Mouse (Mus musculus) limb, embryonic 12.5 days (tissue): ENCODE results near the gene Rac1. TPM values are rescaled to one million over a fixed set of nuclear protein-coding genes. Genes with fewer than 3 reads are reported as not detected.

ENCODE experiments used
- ATAC-seq: fragments of 200-750 bp; cut with Nextera tagmentation; 2 replicates; pipeline ENCODE4 v1.8.0; 2017; ENCODE audit warnings: low read depth, moderate TSS enrichment; ENCODE audit not compliant: insufficient number of reproducible peaks, insufficient read depth, low FRiP score, low TSS enrichment
- H3K27ac ChIP-seq: fragments of 300-500 bp; sonication (generic); 2 replicates; pipeline ENCODE4 v1.5.1; 2016; ENCODE audit warnings: mild to moderate bottlenecking, moderate library complexity
- H3K27me3 ChIP-seq: fragments of 300-500 bp; sonication (generic); 2 replicates; pipeline ENCODE4 v1.6.1; 2016; ENCODE audit warnings: mild to moderate bottlenecking, moderate library complexity
- H3K36me3 ChIP-seq: fragments of 300-500 bp; sonication (generic); 2 replicates; pipeline ENCODE4 v1.6.1; 2016; ENCODE audit warnings: mild to moderate bottlenecking, moderate library complexity
- H3K4me1 ChIP-seq: fragments of 300-500 bp; sonication (generic); replicated peaks from 2 replicates; pipeline ENCODE4 v1.6.1; 2016
- H3K4me2 ChIP-seq: fragments of 300-500 bp; sonication (generic); 2 replicates; pipeline ENCODE4 v1.6.1; 2016; ENCODE audit warnings: mild to moderate bottlenecking, moderate library complexity
- H3K4me3 ChIP-seq: fragments of 300-500 bp; sonication (generic); replicated peaks from 2 replicates; pipeline ENCODE4 v1.5.1; 2016; ENCODE audit warnings: mild to moderate bottlenecking
- H3K9ac ChIP-seq: fragments of 300-500 bp; sonication (generic); replicated peaks from 2 replicates; pipeline ENCODE4 v1.6.1; 2016; ENCODE audit warnings: mild to moderate bottlenecking, moderate library complexity
- H3K9me3 ChIP-seq: fragments of 300-500 bp; sonication (generic); 2 replicates; pipeline ENCODE4 v1.6.1; 2016; ENCODE audit warnings: mild to moderate bottlenecking, moderate library complexity
- WGBS: fragments of 180-500 bp; shearing (Covaris S2); methylation state at CpG from one replicate; pipeline ENCODE4 v1.1.7; 2016; 5-methylcytosine and 5-hydroxymethylcytosine counted together
- polyA plus RNA-seq: library from polyadenylated mRNA; unstranded; fragments of >200 nt; fragmentation: Nextera tagmentation; extraction: Ambion mirVana; gene quantifications from 2 replicates; pipeline ENCODE4 v1.2.1, GENCODE M21; 2016

The Rac1 gene
- polyA plus RNA-seq, 1 experiment from 2014 or later = 400 TPM

- no peak overlapping the region for H3K27ac ChIP-seq
- ATAC-seq = no peak
- 57% methylated on average over 7 of the region's 7 CpGs for WGBS
- no peaks in the 10 kb centered on the region for H3K9me3 ChIP-seq
- peak overlapping the region; percentile 100 for H3K9ac ChIP-seq
- H3K4me3 ChIP-seq = peak overlapping the region; percentile 99
- no peaks in the 10 kb centered on the region for H3K27me3 ChIP-seq
- H3K4me1 ChIP-seq = peaks cover 24% of the 10 kb centered on the region
- H3K4me2 ChIP-seq = peak overlapping the region; percentile 77
- peaks cover 9% of the 10 kb centered on the region; the same call in 1 of the 2 replicates for H3K36me3 ChIP-seq
These were observed 2.2 kb downstream of the Rac1 start for GRCm38 (mm10) chr5:143525454-143526225.

- Histone ChIP-seq H3K36me3 (peaks cover 13% of the 10 kb centered on the region; the same call in 1 of the 2 replicates), H3K9me3 (no peaks in the 10 kb centered on the region), H3K27me3 (no peaks in the 10 kb centered on the region), H3K9ac (no peak overlapping the region), H3K4me1 (peaks cover 32% of the 10 kb centered on the region), H3K27ac (no peak overlapping the region), H3K4me2 (no peak overlapping the region), H3K4me3 (no peak overlapping the region)
- WGBS = 91% methylated on average over 3 of the region's 3 CpGs
- ATAC-seq = no peak
These were observed 5.0 kb downstream of the Rac1 start for GRCm38 (mm10) chr5:143522882-143523281.

- H3K4me1 ChIP-seq = peaks cover 22% of the 10 kb centered on the region
- H3K4me3 ChIP-seq = no peak overlapping the region
- H3K9ac ChIP-seq = no peak overlapping the region
- H3K27me3 ChIP-seq = no peaks in the 10 kb centered on the region
- H3K27ac ChIP-seq = no peak overlapping the region
- WGBS = 83% methylated on average over 2 of the region's 2 CpGs
- peaks cover 35% of the 10 kb centered on the region for H3K36me3 ChIP-seq
- H3K9me3 ChIP-seq = no peaks in the 10 kb centered on the region
- no peak for ATAC-seq
- H3K4me2 ChIP-seq = no peak overlapping the region
These were observed 7.4 kb downstream of the Rac1 start for GRCm38 (mm10) chr5:143520415-143520814.

- H3K36me3 ChIP-seq = peaks cover 49% of the 10 kb centered on the region
- H3K4me3 ChIP-seq = no peak overlapping the region
These were observed 9.7 kb downstream of the Rac1 start for GRCm38 (mm10) chr5:143518045-143518591.

GRCm38 (mm10) chr5:143517436-143517835, 10.4 kb downstream of the Rac1 start:
- Histone ChIP-seq H3K4me2 (no peak overlapping the region), H3K4me1 (peaks cover 12% of the 10 kb centered on the region; the same call in 1 of the 2 replicates), H3K4me3 (no peak overlapping the region), H3K9me3 (no peaks in the 10 kb centered on the region), H3K9ac (no peak overlapping the region), H3K36me3 (peaks cover 55% of the 10 kb centered on the region), H3K27me3 (no peaks in the 10 kb centered on the region), H3K27ac (no peak overlapping the region)
- 78% methylated on average over 6 of the region's 6 CpGs for WGBS
- no peak for ATAC-seq

More at GRCm38 (mm10) chr5:143518045-143518591, 9.7 kb downstream of the Rac1 start:
- H3K27ac ChIP-seq = 0 out of 2 replicates have a peak overlapping the region, but pooled peaks have one; percentile 7
- no peak for ATAC-seq
- H3K9ac ChIP-seq = no peak overlapping the region
- H3K4me2 ChIP-seq = no peak overlapping the region
- no peaks in the 10 kb centered on the region for H3K27me3 ChIP-seq
- WGBS = 85% methylated on average over 6 of the region's 6 CpGs
- H3K9me3 ChIP-seq = no peaks in the 10 kb centered on the region
- H3K4me1 ChIP-seq = peaks cover 12% of the 10 kb centered on the region; the same call in 1 of the 2 replicates

GRCm38 (mm10) chr5:143517005-143517404, 10.8 kb downstream of the Rac1 start:
- H3K36me3 ChIP-seq = peaks cover 59% of the 10 kb centered on the region

GRCm38 (mm10) chr5:143514878-143515277, 13.0 kb downstream of the Rac1 start:
- Histone ChIP-seq H3K27me3 (no peaks in the 10 kb centered on the region), H3K4me1 (peaks cover 12% of the 10 kb centered on the region; the same call in 1 of the 2 replicates), H3K36me3 (peaks cover 80% of the 10 kb centered on the region), H3K4me3 (no peak overlapping the region), H3K9me3 (no peaks in the 10 kb centered on the region), H3K9ac (no peak overlapping the region), H3K27ac (no peak overlapping the region), H3K4me2 (no peak overlapping the region)
- WGBS = 91% methylated on average over 5 of the region's 5 CpGs
- ATAC-seq = no peak

More at GRCm38 (mm10) chr5:143517005-143517404, 10.8 kb downstream of the Rac1 start:
- Histone ChIP-seq H3K27me3 (no peaks in the 10 kb centered on the region), H3K4me1 (peaks cover 12% of the 10 kb centered on the region; the same call in 1 of the 2 replicates), H3K9ac (no peak overlapping the region), H3K9me3 (no peaks in the 10 kb centered on the region), H3K4me3 (no peak overlapping the region), H3K4me2 (no peak overlapping the region), H3K27ac (no peak overlapping the region)
- ATAC-seq = no peak
- 92% methylated on average over 11 of the region's 11 CpGs for WGBS

GRCm38 (mm10) chr5:143512305-143512704, 15.5 kb downstream of the Rac1 start:
- Histone ChIP-seq H3K4me3 (no peak overlapping the region), H3K27me3 (no peaks in the 10 kb centered on the region), H3K9me3 (no peaks in the 10 kb centered on the region), H3K9ac (no peak overlapping the region), H3K27ac (no peak overlapping the region), H3K36me3 (peaks cover 96% of the 10 kb centered on the region), H3K4me1 (peaks cover 18% of the 10 kb centered on the region), H3K4me2 (no peak overlapping the region)
- 94% methylated on average over 4 of the region's 4 CpGs for WGBS
- no peak for ATAC-seq

- H3K4me3 ChIP-seq = no peak overlapping the region
- no peak overlapping the region for H3K4me2 ChIP-seq
- H3K9ac ChIP-seq = no peak overlapping the region
- H3K9me3 ChIP-seq = no peaks in the 10 kb centered on the region
- ATAC-seq = no peak
- H3K36me3 ChIP-seq = peaks cover 98% of the 10 kb centered on the region
- peaks cover 18% of the 10 kb centered on the region for H3K4me1 ChIP-seq
- H3K27ac ChIP-seq = no peak overlapping the region
- H3K27me3 ChIP-seq = no peaks in the 10 kb centered on the region
- WGBS = 92% methylated on average over 4 of the region's 4 CpGs
These were observed 16.3 kb downstream of the Rac1 start for GRCm38 (mm10) chr5:143511577-143511976.

- no peak overlapping the region for H3K27ac ChIP-seq
- peaks cover 96% of the 10 kb centered on the region for H3K36me3 ChIP-seq
- H3K27me3 ChIP-seq = no peaks in the 10 kb centered on the region
- H3K4me3 ChIP-seq = no peak overlapping the region
- H3K4me1 ChIP-seq = peaks cover 18% of the 10 kb centered on the region
- H3K9me3 ChIP-seq = no peaks in the 10 kb centered on the region
- H3K4me2 ChIP-seq = no peak overlapping the region
- WGBS = 83% methylated on average over 11 of the region's 11 CpGs
- ATAC-seq = no peak
- no peak overlapping the region for H3K9ac ChIP-seq
These were observed 18.1 kb downstream of the Rac1 start for GRCm38 (mm10) chr5:143509737-143510136.

- no peak overlapping the region for H3K9ac ChIP-seq
- ATAC-seq = no peak
- no peaks in the 10 kb centered on the region for H3K9me3 ChIP-seq
- H3K36me3 ChIP-seq = peaks cover 96% of the 10 kb centered on the region
- H3K4me2 ChIP-seq = no peak overlapping the region
- H3K27me3 ChIP-seq = no peaks in the 10 kb centered on the region
- no peak overlapping the region for H3K4me3 ChIP-seq
- peak overlapping the region; percentile 25; the same call in 1 of the 2 replicates for H3K27ac ChIP-seq
- 85% methylated on average over 9 of the region's 9 CpGs for WGBS
- H3K4me1 ChIP-seq = peaks cover 18% of the 10 kb centered on the region
These were observed 18.5 kb downstream of the Rac1 start for GRCm38 (mm10) chr5:143509294-143509693.
